Mouse (Mus musculus) thymus, postnatal 14 days (tissue): ENCODE measurements around the gene F11r.
A peak's percentile ranks its signal among the peaks of the same experiment; 100 is the strongest.

Experiments
- DNase-seq: peaks from one replicate; pipeline ENCODE4 v3.0.0; 2021

The F11r gene

GRCm38 (mm10) chr1:171439072-171439471 is 1.7 kb downstream of the F11r start:
- DNase-seq, result no peak

- DNase-seq, result no peak
Measured at GRCm38 (mm10) chr1:171440025-171440725, 2.8 kb downstream of the F11r start.

GRCm38 (mm10) chr1:171441466-171442412 is 4.4 kb downstream of the F11r start:
- no peak for DNase-seq

GRCm38 (mm10) chr1:171442413-171442760 is 5.1 kb downstream of the F11r start:
- no peak for DNase-seq

- no peak for DNase-seq
Measured at GRCm38 (mm10) chr1:171445050-171445449, 7.7 kb downstream of the F11r start.

- no peak for DNase-seq
Measured at GRCm38 (mm10) chr1:171446854-171447253, 9.5 kb downstream of the F11r start.

GRCm38 (mm10) chr1:171447692-171448091 is 10.4 kb downstream of the F11r start:
- DNase-seq, result no peak

- DNase-seq, result no peak
Measured at GRCm38 (mm10) chr1:171450062-171450461, 12.7 kb downstream of the F11r start.

- no peak for DNase-seq
Measured at GRCm38 (mm10) chr1:171451001-171451400, 13.7 kb downstream of the F11r start.

GRCm38 (mm10) chr1:171452522-171452921 is 15.2 kb downstream of the F11r start:
- DNase-seq, result no peak

- no peak for DNase-seq
Measured at GRCm38 (mm10) chr1:171452923-171453322, 15.6 kb downstream of the F11r start.

GRCm38 (mm10) chr1:171454926-171455325 is 17.6 kb downstream of the F11r start:
- DNase-seq, result no peak

GRCm38 (mm10) chr1:171457568-171457967 is 20.2 kb downstream of the F11r start:
- no peak for DNase-seq

GRCm38 (mm10) chr1:171459791-171460190 is 22.5 kb downstream of the F11r start:
- DNase-seq, result no peak

GRCm38 (mm10) chr1:171460551-171461503 is 23.5 kb downstream of the F11r start:
- no peak for DNase-seq

GRCm38 (mm10) chr1:171463133-171463532 is 25.8 kb downstream of the F11r start:
- DNase-seq, result no peak

GRCm38 (mm10) chr1:171465749-171466412 is 28.5 kb downstream of the F11r start:
- DNase-seq, result no peak

GRCm38 (mm10) chr1:171466565-171466964 is 29.2 kb downstream of the F11r start:
- DNase-seq, result no peak

GRCm38 (mm10) chr1:171469678-171470077 is 32.3 kb downstream of the F11r start:
- DNase-seq, result no peak

- peak; percentile 64 for DNase-seq
Measured at GRCm38 (mm10) chr1:171470371-171470871, 33.1 kb downstream of the F11r start.

- no peak for DNase-seq
Measured at GRCm38 (mm10) chr1:171470896-171471295, 33.6 kb downstream of the F11r start.

GRCm38 (mm10) chr1:171471452-171471851 is 34.1 kb downstream of the F11r start:
- DNase-seq, result no peak
